Comparison of ENCODE assay signal across 29 mouse cellular contexts in the genomic region with DNA sequence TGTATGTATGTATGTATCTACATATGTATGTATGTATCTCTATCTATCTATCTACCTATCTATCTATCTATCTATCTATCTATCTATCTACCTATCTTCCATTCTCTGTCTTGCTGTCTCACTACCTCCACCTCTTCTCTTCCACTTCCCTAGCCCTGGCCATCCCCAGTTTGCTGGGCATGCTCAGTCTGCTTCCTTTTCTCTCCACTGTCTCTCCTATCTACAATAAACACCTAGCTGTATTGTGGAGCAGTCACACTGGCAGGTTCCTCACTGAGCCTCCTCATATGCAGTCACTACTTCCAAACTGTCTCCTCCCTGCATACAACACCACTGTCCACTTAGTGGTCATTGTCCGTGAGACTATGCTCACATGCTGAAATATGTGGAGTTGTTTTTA. TPM values are rescaled to one million over a fixed set of nuclear protein-coding genes. Genes with fewer than 3 reads are reported as not detected.
"Had no signal": no experiment of that assay in that cellular context is flagged by ENCODE, and none has a peak within 500 bp of the region (broad histone marks: within the 10 kb centered on the region; RNA-seq: fewer than 3 reads in every experiment).

No protein-coding gene starts in this region.

- H3K4me1 ChIP-seq: embryonic facial prominence, embryonic 10.5 days; embryonic facial prominence, embryonic 12.5 days; embryonic facial prominence, embryonic 13.5 days; embryonic facial prominence, embryonic 15.5 days; forebrain, embryonic 15.5 days had no signal

- DNase-seq: cerebellum, adult 9-11 months; cerebellum, postnatal 10 days; cerebellum, postnatal 14 days; cerebellum, postnatal 25 days; cerebellum, postnatal 36 days; embryo, embryonic 11 days; forebrain, postnatal 0 days; gastrocnemius, adult 2 months; gastrocnemius, postnatal 10 days; gastrocnemius, postnatal 14 days; gastrocnemius, postnatal 25 days; gastrocnemius, postnatal 36 days; heart, adult 11 months; heart, adult 18-20 months; heart, adult 2 months had no signal

- H3K4me3 ChIP-seq: embryonic facial prominence, embryonic 10.5 days; embryonic facial prominence, embryonic 12.5 days; embryonic facial prominence, embryonic 13.5 days; embryonic facial prominence, embryonic 15.5 days; erythroblast, embryonic 14.5 days; forebrain, embryonic 10.5 days; forebrain, embryonic 12.5 days; forebrain, embryonic 13.5 days; forebrain, embryonic 15.5 days; gastrocnemius, adult 2 months; heart, adult 2 months; heart, embryonic 10.5 days had no signal

- H3K27me3 ChIP-seq: embryonic facial prominence, embryonic 12.5 days; embryonic facial prominence, embryonic 13.5 days; embryonic facial prominence, embryonic 15.5 days; forebrain, embryonic 12.5 days; forebrain, embryonic 13.5 days; forebrain, embryonic 15.5 days had no signal

- H3K36me3 ChIP-seq: embryonic facial prominence, embryonic 10.5 days; embryonic facial prominence, embryonic 12.5 days; embryonic facial prominence, embryonic 13.5 days; embryonic facial prominence, embryonic 15.5 days; forebrain, embryonic 10.5 days; forebrain, embryonic 12.5 days; forebrain, embryonic 15.5 days; heart, embryonic 10.5 days had no signal

- H3K9me3 ChIP-seq: embryonic facial prominence, embryonic 10.5 days; embryonic facial prominence, embryonic 12.5 days; embryonic facial prominence, embryonic 13.5 days; embryonic facial prominence, embryonic 15.5 days; forebrain, embryonic 10.5 days; forebrain, embryonic 12.5 days; forebrain, embryonic 13.5 days; forebrain, embryonic 15.5 days; heart, embryonic 10.5 days had no signal

- H3K9ac ChIP-seq: embryonic facial prominence, embryonic 12.5 days; embryonic facial prominence, embryonic 13.5 days; embryonic facial prominence, embryonic 15.5 days; forebrain, embryonic 12.5 days; forebrain, embryonic 13.5 days; forebrain, embryonic 15.5 days; forebrain, postnatal 0 days had no signal

- H3K27ac ChIP-seq: embryonic facial prominence, embryonic 10.5 days; embryonic facial prominence, embryonic 12.5 days; embryonic facial prominence, embryonic 13.5 days; embryonic facial prominence, embryonic 15.5 days; forebrain, embryonic 10.5 days; forebrain, embryonic 12.5 days; forebrain, embryonic 13.5 days; forebrain, embryonic 15.5 days; gastrocnemius, adult 2 months; heart, adult 2 months; heart, embryonic 10.5 days had no signal

RNA-seq across cellular contexts. Expression of a gene that starts 19.7 kb away (rescaled TPM):
- total RNA-seq: forebrain, postnatal 0 days; gastrocnemius, adult 18-20 months; gastrocnemius, adult 8-10 months; gastrocnemius, postnatal 10 days had no signal
- polyA plus RNA-seq: embryonic facial prominence, embryonic 10.5 days; erythroblast, embryonic 14.5 days; forebrain, embryonic 10.5 days; forebrain, embryonic 11.5 days; forebrain, embryonic 12.5 days; forebrain, embryonic 14.5 days; forebrain, embryonic 15.5 days; heart, embryonic 10.5 days had no signal
